Mouse (Mus musculus) embryonic facial prominence, embryonic 12.5 days (tissue): ENCODE measurements around the gene Ebpl. TPM values are rescaled to one million over a fixed set of nuclear protein-coding genes. Genes with fewer than 3 reads are reported as not detected.

Experiments
- ATAC-seq: fragments of 200-750 bp; cut with Nextera tagmentation; 2 replicates; pipeline ENCODE4 v1.8.0; 2017; ENCODE audit not compliant: insufficient number of reproducible peaks, insufficient read depth, low FRiP score, low TSS enrichment
- H3K27ac ChIP-seq: fragments of 300-500 bp; sonication (generic); 2 replicates; pipeline ENCODE4 v1.5.1; 2016; ENCODE audit warnings: mild to moderate bottlenecking
- H3K27me3 ChIP-seq: fragments of 300-500 bp; sonication (generic); 2 replicates; pipeline ENCODE4 v1.6.1; 2016; ENCODE audit warnings: mild to moderate bottlenecking, moderate library complexity
- H3K36me3 ChIP-seq: fragments of 300-500 bp; sonication (generic); 2 replicates; pipeline ENCODE4 v1.6.1; 2016; ENCODE audit warnings: mild to moderate bottlenecking
- H3K4me1 ChIP-seq: fragments of 300-500 bp; sonication (generic); 2 replicates; pipeline ENCODE4 v1.6.1; 2016
- H3K4me2 ChIP-seq: fragments of 300-500 bp; sonication (generic); replicated peaks from 2 replicates; pipeline ENCODE4 v1.6.1; 2016; ENCODE audit warnings: mild to moderate bottlenecking, moderate library complexity
- H3K4me3 ChIP-seq: fragments of 300-500 bp; sonication (generic); 2 replicates; pipeline ENCODE4 v1.5.1; 2016; ENCODE audit warnings: mild to moderate bottlenecking
- H3K9ac ChIP-seq: fragments of 300-500 bp; sonication (generic); 2 replicates; pipeline ENCODE4 v1.6.1; 2016; ENCODE audit warnings: mild to moderate bottlenecking, moderate library complexity
- H3K9me3 ChIP-seq: fragments of 300-500 bp; sonication (generic); 2 replicates; pipeline ENCODE4 v1.6.1; 2016; ENCODE audit warnings: mild to moderate bottlenecking, moderate library complexity
- WGBS: fragments of 180-500 bp; shearing (Covaris S2); methylation state at CpG from one replicate; pipeline ENCODE4 v1.1.7; 2016; 5-methylcytosine and 5-hydroxymethylcytosine counted together
- polyA plus RNA-seq: library from polyadenylated mRNA; unstranded; fragments of >200 nt; fragmentation: Nextera tagmentation; extraction: Ambion mirVana; gene quantifications from 2 replicates; pipeline ENCODE4 v1.2.1, GENCODE M21; 2016

The Ebpl gene
- polyA plus RNA-seq = 13.9 and 14.3 TPM in 2 replicates

DNA sequence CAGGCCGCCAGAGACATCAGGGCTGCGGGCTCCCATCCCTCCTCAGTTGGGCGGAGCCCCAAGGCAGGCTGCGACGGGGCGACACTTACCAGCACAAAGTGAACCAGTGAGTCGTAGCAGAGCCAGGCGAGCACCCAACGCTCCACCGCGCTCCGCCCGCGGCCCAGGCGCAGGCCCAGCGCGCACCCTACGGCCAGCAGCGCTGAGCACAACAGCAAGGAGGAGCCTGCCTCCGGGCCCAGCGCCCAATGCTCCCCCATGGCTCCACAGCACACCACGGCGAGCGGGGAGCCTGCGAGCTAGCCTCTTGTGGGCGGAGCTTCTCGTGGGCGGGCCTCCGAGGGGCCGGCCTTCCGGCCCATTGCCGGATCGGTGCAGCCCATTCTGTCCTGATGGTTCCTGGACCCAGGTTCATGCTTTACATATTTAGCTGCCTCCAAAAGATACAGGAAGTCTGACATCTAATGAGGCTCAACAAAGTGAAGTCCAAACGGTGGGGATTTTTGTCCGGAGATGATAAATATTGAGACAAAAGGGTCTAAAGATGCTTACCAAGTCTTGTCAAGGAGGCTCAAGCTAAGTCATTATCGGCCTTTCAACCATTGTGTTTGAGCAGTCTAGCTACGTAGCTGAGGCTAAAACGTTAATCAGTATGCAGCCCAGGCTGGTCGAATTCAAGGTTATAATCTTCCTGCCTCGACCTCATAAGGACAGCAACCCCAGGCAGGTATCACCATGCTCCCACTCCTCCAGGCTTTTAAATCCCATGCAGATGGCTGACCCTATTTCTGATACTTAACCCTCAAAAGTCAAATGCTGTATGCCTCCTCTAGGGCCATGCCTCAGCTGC lies at the start of gene Ebpl:
TSS of gene Ebpl (minus strand) at position 309 of the 850 bp plus-strand sequence.
- Histone ChIP-seq H3K4me1 (peaks cover 5% of the 10 kb centered on the region; the same call in 1 of the 2 replicates), H3K9me3 (no peaks in the 10 kb centered on the region), H3K36me3 (no peaks in the 10 kb centered on the region), H3K27ac (peak within 1 kb of the TSS; percentile 84), H3K4me3 (peak within 1 kb of the TSS; percentile 64), H3K9ac (peak within 1 kb of the TSS; percentile 74), H3K4me2 (peak within 1 kb of the TSS; percentile 54), H3K27me3 (no peaks in the 10 kb centered on the region)
- under 1% methylated on average over 40 of the region's 40 CpGs for WGBS
- ATAC-seq = peak; percentile 91

DNA sequence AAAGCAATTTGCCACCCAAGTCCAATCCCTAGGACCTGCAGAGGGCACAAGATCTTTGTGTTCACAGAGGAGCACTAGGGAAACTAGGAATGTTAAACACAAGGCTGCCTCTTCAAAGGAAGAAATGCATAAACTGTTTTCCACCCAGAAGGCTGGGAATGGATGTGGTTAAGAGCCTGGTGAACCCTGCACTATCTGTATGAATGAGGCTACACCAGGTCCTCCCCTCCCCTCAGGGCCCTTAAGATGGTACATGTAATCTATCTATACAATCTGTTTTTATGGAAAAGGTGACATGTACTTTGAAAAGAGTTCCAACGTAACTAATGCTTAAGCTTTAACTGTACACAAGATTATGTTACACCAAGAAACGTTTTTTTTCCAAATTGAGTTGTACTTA lies 49.8 kb upstream of the Ebpl start:
- H3K36me3 ChIP-seq = no peaks in the 10 kb centered on the region
- H3K27me3 ChIP-seq = no peaks in the 10 kb centered on the region
- WGBS = 59% methylated on average over 2 of the region's 2 CpGs
- H3K27ac ChIP-seq = no peak overlapping the region
- H3K4me3 ChIP-seq = no peak overlapping the region
- H3K4me2 ChIP-seq = no peak overlapping the region
- no peak for ATAC-seq
- no peaks in the 10 kb centered on the region for H3K9me3 ChIP-seq
- peaks cover 17% of the 10 kb centered on the region; the same call in 1 of the 2 replicates for H3K4me1 ChIP-seq
- no peak overlapping the region for H3K9ac ChIP-seq

DNA sequence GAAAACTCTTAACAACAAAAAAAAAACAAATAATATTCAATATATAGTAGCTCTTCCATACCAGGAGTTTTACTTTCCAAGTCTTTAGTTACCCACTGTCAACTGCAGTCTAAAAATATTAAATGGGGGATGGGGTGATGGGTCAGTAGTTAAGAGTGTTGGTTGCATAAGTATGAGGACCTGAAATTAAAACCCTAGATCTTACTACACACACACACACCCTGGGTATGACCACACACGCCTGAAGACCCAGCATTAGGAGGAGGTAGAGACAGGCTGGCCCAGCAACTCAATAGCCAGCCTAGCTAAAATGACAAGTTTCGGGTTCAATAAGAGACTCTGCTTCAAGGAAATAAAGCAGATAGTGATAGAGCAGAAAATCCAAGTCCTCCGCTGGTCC lies 46.8 kb upstream of the Ebpl start:
- 92% methylated on average over 3 of the region's 3 CpGs for WGBS
- H3K27ac ChIP-seq = no peak overlapping the region

DNA sequence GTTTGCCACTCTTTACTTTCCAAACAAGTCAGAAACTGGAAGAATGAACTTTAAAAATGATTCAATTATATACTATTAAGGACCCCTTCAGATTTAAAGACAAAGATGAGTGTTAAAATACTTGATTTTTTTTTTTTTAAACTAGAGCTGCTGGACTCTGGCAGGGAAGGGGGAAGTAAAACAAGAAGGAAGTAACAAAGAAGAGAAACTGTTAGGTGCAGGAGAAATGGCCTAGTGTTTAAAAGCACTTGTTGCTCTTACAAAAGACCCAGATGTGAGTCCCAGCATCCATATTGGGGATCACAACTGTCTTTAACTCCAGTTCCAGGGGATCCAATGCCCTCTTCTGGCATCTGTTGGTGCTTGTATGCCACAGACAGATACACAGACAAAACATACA lies 45.5 kb upstream of the Ebpl start:
- H3K4me3 ChIP-seq = no peak overlapping the region
- H3K27ac ChIP-seq = no peak overlapping the region
- ATAC-seq = no peak
- no peaks in the 10 kb centered on the region for H3K27me3 ChIP-seq
- no peak overlapping the region for H3K9ac ChIP-seq
- no peaks in the 10 kb centered on the region for H3K9me3 ChIP-seq
- H3K4me1 ChIP-seq = peaks cover 16% of the 10 kb centered on the region; the same call in 1 of the 2 replicates
- H3K36me3 ChIP-seq = peaks cover 7% of the 10 kb centered on the region
- H3K4me2 ChIP-seq = no peak overlapping the region

More for the DNA sequence above, 46.8 kb upstream of the Ebpl start:
- Histone ChIP-seq H3K27me3 (no peaks in the 10 kb centered on the region), H3K9me3 (no peaks in the 10 kb centered on the region), H3K36me3 (peaks cover 3% of the 10 kb centered on the region), H3K4me1 (peaks cover 16% of the 10 kb centered on the region; the same call in 1 of the 2 replicates), H3K9ac (no peak overlapping the region), H3K4me3 (no peak overlapping the region), H3K4me2 (no peak overlapping the region)
- no peak for ATAC-seq

DNA sequence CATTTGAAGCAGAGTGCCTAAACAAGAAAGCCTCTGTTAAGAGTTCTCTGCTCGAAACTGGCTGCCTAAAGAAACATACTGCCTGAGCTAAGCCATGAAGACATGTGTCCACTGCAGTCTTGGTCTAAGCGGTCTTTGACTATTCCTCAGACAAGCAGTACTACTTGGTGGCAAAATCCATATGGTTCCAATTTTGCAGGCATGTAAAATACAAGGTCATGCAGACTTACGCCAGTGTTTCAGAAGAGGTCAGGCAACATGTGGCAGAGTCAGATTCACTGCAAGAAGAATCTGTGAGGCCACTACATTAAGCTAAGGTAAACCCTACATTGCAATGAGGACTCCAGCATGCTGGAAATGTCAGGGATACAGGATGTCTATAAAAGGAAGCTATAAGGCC lies 44.7 kb upstream of the Ebpl start:
- no peak for ATAC-seq
- H3K4me2 ChIP-seq = no peak overlapping the region
- H3K4me3 ChIP-seq = no peak overlapping the region
- H3K9me3 ChIP-seq = no peaks in the 10 kb centered on the region
- 44% methylated on average over 3 of the region's 3 CpGs for whole genome bisulfite sequencing
- H3K27me3 ChIP-seq = no peaks in the 10 kb centered on the region
- H3K4me1 ChIP-seq = peaks cover 14% of the 10 kb centered on the region; the same call in 1 of the 2 replicates
- no peak overlapping the region for H3K27ac ChIP-seq
- peaks cover 14% of the 10 kb centered on the region for H3K36me3 ChIP-seq
- H3K9ac ChIP-seq = no peak overlapping the region

DNA sequence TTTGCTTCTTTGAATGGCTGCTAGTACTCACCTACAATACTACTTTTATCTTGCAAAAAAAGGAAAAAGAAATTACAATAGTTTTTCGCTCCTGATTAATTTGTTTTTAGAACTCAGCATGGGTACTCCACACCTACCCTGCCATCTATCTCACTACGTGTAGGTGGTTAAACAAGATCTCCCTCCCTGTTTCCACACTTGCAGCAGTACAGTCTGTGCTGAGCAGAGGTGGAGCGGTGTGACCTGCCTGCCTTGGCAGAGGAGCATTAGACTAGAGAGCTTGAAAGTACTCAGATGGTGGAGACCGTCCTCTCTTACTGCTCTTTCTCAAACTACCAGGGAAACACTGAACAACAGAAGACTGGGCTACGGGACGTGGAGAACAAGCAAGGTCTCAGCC lies 34.5 kb upstream of the Ebpl start:
- H3K27me3 ChIP-seq = no peaks in the 10 kb centered on the region
- no peaks in the 10 kb centered on the region for H3K9me3 ChIP-seq
- no peaks in the 10 kb centered on the region for H3K4me1 ChIP-seq
- no peak overlapping the region for H3K4me3 ChIP-seq
- ATAC-seq = no peak
- no peak overlapping the region for H3K4me2 ChIP-seq
- H3K36me3 ChIP-seq = peaks cover 17% of the 10 kb centered on the region
- no peak overlapping the region for H3K9ac ChIP-seq
- WGBS = 88% methylated on average over 6 of the region's 6 CpGs
- no peak overlapping the region for H3K27ac ChIP-seq

DNA sequence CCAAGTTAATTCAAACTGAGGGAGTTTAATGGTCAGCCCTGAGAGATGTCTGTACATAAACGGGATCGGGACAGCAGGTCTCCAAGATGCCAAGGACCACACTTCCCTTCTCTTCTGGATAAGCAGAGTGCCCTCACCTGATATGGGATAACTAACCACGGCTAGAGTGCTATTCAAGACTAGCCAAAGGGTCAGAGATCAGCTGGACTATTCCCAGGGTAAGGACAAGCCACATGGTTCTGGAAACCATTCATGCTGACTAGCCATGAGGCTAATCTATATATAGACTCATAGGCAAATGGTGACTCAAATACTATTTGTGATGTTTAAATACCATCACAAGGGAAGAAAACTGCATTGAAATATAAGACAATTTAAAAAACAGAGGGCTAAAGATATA lies 30.3 kb upstream of the Ebpl start:
- 84% methylated on average over 3 of the region's 3 CpGs for WGBS
- H3K9ac ChIP-seq = no peak overlapping the region
- H3K36me3 ChIP-seq = peaks cover 36% of the 10 kb centered on the region
- H3K27me3 ChIP-seq = no peaks in the 10 kb centered on the region
- no peak overlapping the region for H3K4me2 ChIP-seq
- no peak for ATAC-seq
- no peak overlapping the region for H3K4me3 ChIP-seq
- no peaks in the 10 kb centered on the region for H3K4me1 ChIP-seq
- no peak overlapping the region for H3K27ac ChIP-seq
- no peaks in the 10 kb centered on the region for H3K9me3 ChIP-seq

DNA sequence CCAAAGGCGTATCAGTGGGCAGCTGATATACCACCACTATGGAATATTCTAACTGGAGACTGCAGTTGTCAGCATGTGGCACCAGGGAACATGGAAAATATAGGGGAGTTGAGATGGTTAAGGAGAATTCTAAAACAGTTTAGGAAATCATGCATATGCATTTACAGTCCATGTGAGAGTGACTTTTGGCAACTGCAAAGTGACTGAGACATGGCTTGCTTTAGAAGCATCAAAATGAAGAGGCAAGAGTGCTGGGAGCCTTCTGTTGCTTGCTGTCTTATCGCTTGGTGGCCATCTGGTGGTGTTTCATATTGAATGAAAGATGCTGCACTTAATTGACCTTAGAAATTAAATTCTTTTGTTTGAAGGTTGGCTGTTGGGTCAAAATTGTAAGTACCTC lies 7.1 kb upstream of the Ebpl start:
- H3K4me2 ChIP-seq = no peak overlapping the region
- H3K27ac ChIP-seq = no peak overlapping the region
- H3K36me3 ChIP-seq = peaks cover 30% of the 10 kb centered on the region
- no peaks in the 10 kb centered on the region for H3K27me3 ChIP-seq
- no peak for ATAC-seq
- WGBS = 91% methylated on average over 2 of the region's 2 CpGs
- no peaks in the 10 kb centered on the region for H3K9me3 ChIP-seq
- H3K4me3 ChIP-seq = no peak overlapping the region
- H3K9ac ChIP-seq = no peak overlapping the region
- no peaks in the 10 kb centered on the region for H3K4me1 ChIP-seq

DNA sequence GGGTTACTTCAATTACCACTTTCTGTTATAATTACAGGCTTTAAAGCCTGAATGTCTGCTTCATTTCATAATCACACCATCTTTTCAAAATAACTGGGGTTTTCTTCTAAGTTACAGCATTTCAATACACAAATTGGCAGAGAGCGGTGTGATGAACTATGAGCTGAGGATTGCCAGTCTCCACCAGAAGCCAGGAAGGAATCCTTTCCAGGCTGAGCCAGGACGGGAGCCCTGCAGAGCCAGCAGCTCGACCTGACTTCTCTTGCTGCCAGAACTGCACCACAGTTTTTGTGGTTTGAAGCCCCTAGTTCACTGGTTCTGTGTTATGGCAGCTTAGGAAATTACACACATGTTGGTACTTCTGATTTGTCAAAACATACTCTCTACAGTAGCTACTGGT lies 4.4 kb upstream of the Ebpl start:
- Histone ChIP-seq H3K4me2 (no peak overlapping the region), H3K4me3 (no peak overlapping the region), H3K9ac (no peak overlapping the region), H3K4me1 (peaks cover 5% of the 10 kb centered on the region; the same call in 1 of the 2 replicates), H3K36me3 (peaks cover 11% of the 10 kb centered on the region), H3K27me3 (no peaks in the 10 kb centered on the region), H3K27ac (no peak overlapping the region), H3K9me3 (no peaks in the 10 kb centered on the region)
- WGBS = 80% methylated on average over 3 of the region's 3 CpGs
- ATAC-seq = no peak

DNA sequence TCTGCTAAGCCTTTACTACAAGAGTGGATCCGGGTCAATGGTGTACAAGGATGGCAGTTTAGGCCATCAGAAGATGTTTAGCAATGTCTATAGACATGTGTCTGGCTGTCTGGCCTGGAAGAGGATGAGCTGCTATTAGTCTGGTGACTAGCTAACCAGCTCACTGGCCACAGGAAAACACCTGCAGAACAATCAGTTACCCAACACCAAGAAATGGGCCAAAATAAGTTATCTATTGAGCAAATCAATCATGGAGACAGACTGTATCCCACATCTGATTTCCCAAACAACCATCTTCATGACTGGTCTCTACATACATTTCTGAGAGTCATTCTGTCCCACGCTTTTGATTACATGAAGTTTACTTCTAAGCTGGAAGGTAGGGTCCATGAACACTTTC lies 3.5 kb upstream of the Ebpl start:
- Histone ChIP-seq H3K4me3 (no peak overlapping the region), H3K9ac (no peak overlapping the region), H3K36me3 (peaks cover 8% of the 10 kb centered on the region), H3K9me3 (no peaks in the 10 kb centered on the region), H3K27me3 (no peaks in the 10 kb centered on the region), H3K4me2 (no peak overlapping the region), H3K27ac (no peak overlapping the region), H3K4me1 (peaks cover 5% of the 10 kb centered on the region; the same call in 1 of the 2 replicates)
- ATAC-seq = no peak
- 93% methylated on average over 2 of the region's 2 CpGs for WGBS

DNA sequence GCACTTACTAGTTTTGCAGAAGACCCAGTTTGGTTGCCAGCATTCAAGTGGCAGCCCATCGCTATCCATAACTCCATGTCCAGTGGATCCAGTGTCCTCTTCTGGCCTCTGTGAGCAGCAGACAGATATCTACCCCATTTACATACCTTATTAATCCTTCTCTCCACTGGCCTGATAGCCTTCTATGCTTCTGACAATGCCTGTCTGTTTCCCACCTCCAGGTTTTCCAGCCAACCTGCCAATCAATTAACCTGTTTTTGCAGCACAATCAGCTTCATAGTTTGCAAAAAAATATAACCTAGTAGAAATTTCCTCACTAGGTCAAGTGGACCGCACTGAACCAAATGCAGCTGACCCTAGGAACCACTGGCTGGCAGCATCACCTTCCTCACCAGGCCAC lies 2.0 kb upstream of the Ebpl start:
- Histone ChIP-seq H3K27ac (no peak overlapping the region), H3K4me3 (no peak overlapping the region), H3K9ac (no peak overlapping the region), H3K4me1 (peaks cover 5% of the 10 kb centered on the region; the same call in 1 of the 2 replicates), H3K36me3 (peaks cover 6% of the 10 kb centered on the region), H3K9me3 (no peaks in the 10 kb centered on the region), H3K4me2 (no peak overlapping the region), H3K27me3 (no peaks in the 10 kb centered on the region)
- ATAC-seq = no peak
- 86% methylated on average over 2 of the region's 2 CpGs for WGBS

DNA sequence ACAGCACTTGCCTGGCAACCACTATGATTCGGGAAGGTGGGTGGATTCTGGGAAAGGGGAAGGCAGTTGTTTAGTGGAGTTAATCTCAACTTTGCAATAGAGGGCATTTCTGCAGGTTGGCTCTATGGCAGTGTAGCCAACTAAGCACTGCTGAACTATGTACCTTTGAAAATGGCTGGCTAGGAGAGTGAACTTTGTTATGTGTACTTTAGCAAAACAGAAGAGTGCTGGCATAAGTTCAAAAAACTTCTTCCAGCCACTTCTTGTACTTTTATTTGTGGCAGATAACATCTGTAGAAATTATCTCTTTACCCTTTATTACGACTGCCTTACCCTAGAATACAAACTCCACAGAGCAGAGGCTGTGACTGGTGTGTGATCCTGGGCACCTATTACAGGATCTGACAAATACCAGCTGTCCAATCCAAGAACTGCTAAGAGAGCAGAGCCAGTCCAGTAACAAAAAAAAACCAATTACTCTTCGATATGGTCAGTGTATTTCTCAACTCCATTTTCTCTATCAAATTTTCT lies 807 bp upstream of the Ebpl start:
- no peaks in the 10 kb centered on the region for H3K9me3 ChIP-seq
- H3K9ac ChIP-seq = peak overlapping the region; percentile 74; the same call in 1 of the 2 replicates
- no peaks in the 10 kb centered on the region for H3K36me3 ChIP-seq
- no peak for ATAC-seq
- 62% methylated on average over 3 of the region's 3 CpGs for WGBS
- no peaks in the 10 kb centered on the region for H3K27me3 ChIP-seq
- 0 out of 2 replicates have a peak overlapping the region, but pooled peaks have one; percentile 84 for H3K27ac ChIP-seq
- peak overlapping the region; percentile 64; the same call in 1 of the 2 replicates for H3K4me3 ChIP-seq
- H3K4me2 ChIP-seq = peak overlapping the region; percentile 54
- peaks cover 5% of the 10 kb centered on the region; the same call in 1 of the 2 replicates for H3K4me1 ChIP-seq
